ENCODE assay signal across 26 mouse cellular contexts in the genomic region with DNA sequence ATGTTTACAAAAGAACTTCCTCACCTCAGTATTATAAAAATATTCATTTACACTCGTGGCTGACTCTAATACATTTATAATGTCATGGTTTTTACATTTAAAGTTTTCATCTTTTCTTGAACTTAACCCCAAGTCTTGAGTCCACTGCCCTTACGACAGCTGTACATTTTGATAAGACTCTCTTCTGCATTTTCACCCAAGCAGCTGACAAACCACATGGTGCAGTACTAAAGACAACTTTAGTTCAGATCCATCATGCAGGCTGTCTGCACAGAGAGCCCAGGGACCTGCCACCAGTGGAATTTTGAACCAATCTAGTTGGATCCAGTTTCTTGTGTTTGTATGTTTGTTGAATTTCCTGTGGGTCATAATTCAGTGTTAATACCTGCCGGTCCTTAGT. TPM values are rescaled to one million over a fixed set of nuclear protein-coding genes. Genes with fewer than 3 reads are reported as not detected.
DNase-seq lines count a peak whose midpoint lies in the region; ATAC-seq and TF ChIP-seq lines count a peak whose summit lies in the region.
"Had no signal": no experiment of that assay in that cellular context is flagged by ENCODE, and none has a peak within 500 bp of the region (broad histone marks: within the 10 kb centered on the region; RNA-seq: fewer than 3 reads in every experiment).

No protein-coding gene starts in this region.

- peak overlapping the region; percentile 28 for H3K27ac ChIP-seq in MEL (ENCODE audit: control insufficient read depth, low read depth, low read length)
- peak overlapping the region; percentile 26; the same call in 1 of the 2 replicates for H3K27ac ChIP-seq in liver, embryonic 12.5 days
- H3K27ac ChIP-seq: heart, embryonic 15.5 days; hindbrain, embryonic 14.5 days; limb, embryonic 10.5 days had no signal

- no peak for TF ChIP-seq POLR2A in MEL (IDR thresholded peaks at IDR 0.05; ENCODE audit: control insufficient read depth in 1 of 2, insufficient read depth in 1 of 2, low read depth in 1 of 2, low read length in 2 of 2, poor library complexity in 1 of 2)

- TF ChIP-seq RAD21 in MEL (IDR thresholded peaks at IDR 0.05; ENCODE audit: low read depth, low read length) = no peak

- no peak overlapping the region for H3K4me3 ChIP-seq in MEL (ENCODE audit: control insufficient read depth in 1 of 2, insufficient read depth in 1 of 2, low read depth in 2 of 2, low read length in 2 of 2)
- no peak overlapping the region for H3K4me3 ChIP-seq in liver, embryonic 12.5 days
- H3K4me3 ChIP-seq: heart, embryonic 15.5 days; limb, embryonic 10.5 days had no signal

- peaks cover 0 to 6% of the 10 kb centered on the region in 2 experiments; a peak in 2 of 4 replicates for H3K36me3 ChIP-seq in MEL (ENCODE audit: control insufficient read depth in 1 of 2, insufficient read depth in 2 of 2, low read length in 2 of 2)
- no peaks in the 10 kb centered on the region for H3K36me3 ChIP-seq in liver, embryonic 12.5 days
- H3K36me3 ChIP-seq: heart, embryonic 15.5 days; limb, embryonic 10.5 days had no signal

- peak; percentile 86 for DNase-seq in MEL (ENCODE audit: low read depth, low spot score)
- DNase-seq in left cerebral cortex, adult 11 months (ENCODE audit: low spot score) = no peak
- no peak for DNase-seq in yolk sac, embryonic 10.5 days (ENCODE audit: low spot score)
- no peak for DNase-seq in adipocyte (ENCODE audit: low spot score)
- DNase-seq: B cell, adult 2 months; cerebellum, adult 2 months; cerebellum, postnatal 36 days; forebrain, postnatal 0 days; gastrocnemius, postnatal 25 days; heart, postnatal 36 days; kidney, adult 18-20 months; kidney, postnatal 14 days; midbrain, embryonic 14.5 days; thymus, postnatal 14 days had no signal

- peak; percentile 95 for ATAC-seq in common myeloid progenitor, adult 5-6 weeks (replicated peaks; ENCODE audit: low read depth, poor library complexity, severe bottlenecking)
- ATAC-seq in liver, embryonic 12.5 days = peak; percentile 90
- ATAC-seq in megakaryocyte progenitor cell, adult 5-6 weeks (replicated peaks; ENCODE audit: poor library complexity) = peak; percentile 85
- ATAC-seq: forebrain, postnatal 0 days; inflammation-experienced regulatory T-cells, adult 6 months; lung, postnatal 0 days had no signal

- TF ChIP-seq EP300 in MEL (IDR thresholded peaks at IDR 0.05; ENCODE audit: low read depth in 1 of 2, low read length in 2 of 2) = peak; percentile 88 to 94

- H3K9me3 ChIP-seq in MEL (replicated peaks; ENCODE audit: insufficient read depth, low read length) = no peaks in the 10 kb centered on the region
- no peaks in the 10 kb centered on the region for H3K9me3 ChIP-seq in liver, embryonic 12.5 days (replicated peaks)
- H3K9me3 ChIP-seq: heart, embryonic 15.5 days; limb, embryonic 10.5 days had no signal

- no peak for TF ChIP-seq CTCF in MEL (IDR thresholded peaks at IDR 0.05 in 2 of 3, conservative IDR thresholded peaks at IDR 0.05 in 1 of 3; ENCODE audit: control insufficient read depth in 1 of 3, insufficient read depth in 1 of 3, low read depth in 2 of 3, low read length in 3 of 3, poor library complexity in 1 of 3, severe bottlenecking in 1 of 3)

- H3K27me3 ChIP-seq in MEL (ENCODE audit: control insufficient read depth in 1 of 2, insufficient read depth in 2 of 2, low read length in 2 of 2) = no peaks in the 10 kb centered on the region
- no peaks in the 10 kb centered on the region for H3K27me3 ChIP-seq in liver, embryonic 12.5 days (replicated peaks)
- H3K27me3 ChIP-seq: CH12.LX; heart, embryonic 15.5 days had no signal

- no peaks in the 10 kb centered on the region for H3K79me2 ChIP-seq in MEL (ENCODE audit: control insufficient read depth, insufficient read depth, low read length, poor library complexity)

- peaks cover 3 to 9% of the 10 kb centered on the region in 2 experiments; a peak in 3 of 4 replicates for H3K4me1 ChIP-seq in MEL (ENCODE audit: control insufficient read depth in 1 of 2, insufficient read depth in 2 of 2, low read length in 2 of 2)
- peaks cover 13% of the 10 kb centered on the region for H3K4me1 ChIP-seq in liver, embryonic 12.5 days
- H3K4me1 ChIP-seq: limb, embryonic 10.5 days had no signal

- no peak overlapping the region for H3K9ac ChIP-seq in MEL (ENCODE audit: control insufficient read depth, low read depth, low read length, poor library complexity, severe bottlenecking)
- H3K9ac ChIP-seq in liver, embryonic 12.5 days = no peak overlapping the region
- H3K9ac ChIP-seq: forebrain, postnatal 0 days; heart, embryonic 15.5 days; hindbrain, embryonic 14.5 days had no signal

- H3K4me2 ChIP-seq in liver, embryonic 12.5 days = no peak overlapping the region
- H3K4me2 ChIP-seq: heart, embryonic 15.5 days; hindbrain, embryonic 14.5 days had no signal

- 25% methylated on average over 3 of the region's 3 CpGs for WGBS in liver, embryonic 12.5 days (ENCODE audit: insufficient replicate concordance)

TF ChIP-seq in MEL, 35 proteins besides CTCF, POLR2A, EP300 and RAD21:
- peak; percentile 93 for TF ChIP-seq MYC (IDR thresholded peaks at IDR 0.05; ENCODE audit: low read depth, low read length)
- TF ChIP-seq MEF2A (IDR thresholded peaks at IDR 0.05; ENCODE audit: extremely low read depth, insufficient replicate concordance, low read depth, low read length, poor library complexity, severe bottlenecking) = no peak
- no peak for TF ChIP-seq ELF1 (IDR thresholded peaks at IDR 0.05; ENCODE audit: low read depth, low read length)
- TF ChIP-seq CHD1 (IDR thresholded peaks at IDR 0.05; ENCODE audit: low read depth, low read length) = no peak
- no peak for TF ChIP-seq SMC3 (IDR thresholded peaks at IDR 0.05; ENCODE audit: low read depth, low read length)
- peak; percentile 100 for TF ChIP-seq ETS1 (IDR thresholded peaks at IDR 0.05; ENCODE audit: low read depth, low read length)
- no peak for TF ChIP-seq ZMIZ1 (IDR thresholded peaks at IDR 0.05; ENCODE audit: low read depth, low read length)
- peak; percentile 91 for TF ChIP-seq TCF12 (IDR thresholded peaks at IDR 0.05; ENCODE audit: low read depth, low read length)
- no peak for TF ChIP-seq POLR2AphosphoS2 (IDR thresholded peaks at IDR 0.05; ENCODE audit: low read length)
- peak; percentile 91 for TF ChIP-seq SIN3A (IDR thresholded peaks at IDR 0.05; ENCODE audit: low read length)
- peak; percentile 78 for TF ChIP-seq USF1 (IDR thresholded peaks at IDR 0.05; ENCODE audit: low read depth, low read length)
- TF ChIP-seq MAZ (IDR thresholded peaks at IDR 0.05; ENCODE audit: low read depth, low read length) = no peak
- peak; percentile 93 for TF ChIP-seq MXI1 (IDR thresholded peaks at IDR 0.05; ENCODE audit: low read depth, low read length)
- TF ChIP-seq RCOR1 (IDR thresholded peaks at IDR 0.05; ENCODE audit: low read depth, low read length) = peak; percentile 55; the same call in 1 of the 2 replicates
- peak; percentile 91 for TF ChIP-seq GATA1 (IDR thresholded peaks at IDR 0.05; ENCODE audit: low read depth, low read length)
- TF ChIP-seq MAX (IDR thresholded peaks at IDR 0.05; ENCODE audit: low read length) = peak; percentile 79
- no peak; the same call in 1 of the 2 replicates for TF ChIP-seq CHD2 (IDR thresholded peaks at IDR 0.05; ENCODE audit: low read length)
- TF ChIP-seq ZNF384 (IDR thresholded peaks at IDR 0.05; ENCODE audit: low read depth, low read length) = no peak
- peak; percentile 92 for TF ChIP-seq TAL1 (IDR thresholded peaks at IDR 0.05; ENCODE audit: low read length)
TF ChIP-seq in MEL: peak in this region for 10.

RNA-seq across cellular contexts. Expression of a gene that starts 21.0 kb away (rescaled TPM):
- total RNA-seq in MEL (2012; rRNA removed) = 459 and 615 TPM in 2 replicates
- polyA plus RNA-seq in MEL (2012; ENCODE audit: insufficient read depth in 1 of 2, insufficient read length in 2 of 2, low read depth in 1 of 2, low replicate concordance in 2 of 2, missing spikeins in 1 of 2) = 1,000 to 10,000 TPM in 1 of 2 experiments, not detected in 1; 2,505 TPM
- 3,876 and 4,003 TPM in 2 replicates for total RNA-seq in common myeloid progenitor, adult 5-6 weeks (2017)
- 762 and 857 TPM in 2 replicates for polyA plus RNA-seq in liver, embryonic 12.5 days (2016; fragmentation: Nextera tagmentation; extraction: Ambion mirVana)
- 1,614 and 1,672 TPM in 2 replicates for total RNA-seq in megakaryocyte progenitor cell, adult 5-6 weeks (2015)
- total RNA-seq in megakaryocyte progenitor cell, adult 5-6 weeks (2017) = 3,561 and 3,585 TPM in 2 replicates

RNA-seq across cellular contexts. Expression of a gene that starts 34.1 kb away (rescaled TPM):
- 0.07 and 0.08 TPM in 2 replicates for total RNA-seq in MEL (2012; rRNA removed)
- polyA plus RNA-seq in MEL (2012; ENCODE audit: insufficient read depth in 1 of 2, insufficient read length in 2 of 2, low read depth in 1 of 2, low replicate concordance in 2 of 2, missing spikeins in 1 of 2) = under 1 TPM in 1 of 2 experiments, not detected in 1; 0.29 TPM
- 0.37 TPM in 1 of 2 replicates, not detected in the other for total RNA-seq in common myeloid progenitor, adult 5-6 weeks (2017)
- polyA plus RNA-seq in liver, embryonic 12.5 days (2016; fragmentation: Nextera tagmentation; extraction: Ambion mirVana) = 0.23 TPM in 1 of 2 replicates, not detected in the other
- 0.52 TPM in 1 of 2 replicates, not detected in the other for total RNA-seq in megakaryocyte progenitor cell, adult 5-6 weeks (2015)
- 0.68 TPM in 1 of 2 replicates, not detected in the other for total RNA-seq in megakaryocyte progenitor cell, adult 5-6 weeks (2017)
- total RNA-seq: CH12.LX; gastrocnemius, postnatal 25 days; heart, adult 8-10 months; heart, postnatal 36 days; liver, adult 2 months had no signal
- polyA plus RNA-seq: liver, adult 2 months; neural tube, embryonic 11.5 days had no signal
